Mouse (Mus musculus): Measurements from ENCODE around the gene Atp6v1e1. TPM values are rescaled to one million over a fixed set of nuclear protein-coding genes. Genes with fewer than 3 reads are reported as not detected.

Atp6v1e1 gene
- polyA plus RNA-seq, 1 experiment from 2014 or later: 255 TPM

- DNase-seq (ENCODE audit: low spot score) (no peak), ATAC-seq (peak; percentile 20; the same call in 1 of the 2 replicates)
- H3K27ac ChIP-seq (ENCODE audit: low read depth, low read length): no peak overlapping the region
- no peak overlapping the region for H3K9ac ChIP-seq (ENCODE audit: low read length)
- no peaks in the 10 kb centered on the region for H3K9me3 ChIP-seq (replicated peaks; ENCODE audit: control insufficient read depth, low read length)
- H3K4me2 ChIP-seq (ENCODE audit: low read length): no peak overlapping the region
- peaks cover 2% of the 10 kb centered on the region; the same call in 1 of the 2 replicates for H3K4me1 ChIP-seq (ENCODE audit: control insufficient read depth, insufficient read depth, low read length)
- H3K36me3 ChIP-seq (ENCODE audit: control insufficient read depth, insufficient read depth, low read length): peaks cover 3% of the 10 kb centered on the region; the same call in 1 of the 2 replicates
- 42% methylated on average over 7 of the region's 7 CpGs for whole genome bisulfite sequencing
- no peaks in the 10 kb centered on the region for H3K27me3 ChIP-seq (replicated peaks; ENCODE audit: control insufficient read depth, insufficient read depth, low read length)
- no peak overlapping the region for H3K4me3 ChIP-seq (ENCODE audit: low read depth, low read length)
Observed at GRCm38 (mm10) chr6:120784351-120784750, 38.2 kb downstream of the Atp6v1e1 start.

DNA sequence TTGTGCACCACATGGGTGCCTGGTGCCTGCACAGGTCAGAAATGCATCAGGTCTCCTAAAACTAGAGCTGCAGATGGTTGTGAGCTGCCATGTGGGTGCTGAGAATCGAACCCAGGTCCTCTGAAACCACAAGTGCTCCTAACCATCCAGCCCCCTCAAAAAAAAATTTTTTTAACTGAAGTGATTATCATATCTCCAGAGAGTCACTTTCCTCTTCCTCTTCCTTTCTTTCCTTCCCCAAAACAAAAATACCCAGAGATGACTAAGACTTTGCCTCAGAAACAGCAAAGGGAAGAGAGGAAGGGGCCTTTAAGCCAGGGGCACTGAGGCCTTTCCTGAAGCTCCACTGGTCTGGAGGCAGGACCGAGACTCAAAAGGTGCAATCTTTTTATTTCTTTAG lies 39.6 kb downstream of the Atp6v1e1 start:
- Histone ChIP-seq H3K9me3 (replicated peaks; ENCODE audit: control insufficient read depth, low read length) (no peaks in the 10 kb centered on the region), H3K36me3 (ENCODE audit: control insufficient read depth, insufficient read depth, low read length) (no peaks in the 10 kb centered on the region), H3K9ac (ENCODE audit: low read length) (no peak overlapping the region), H3K27me3 (replicated peaks; ENCODE audit: control insufficient read depth, insufficient read depth, low read length) (no peaks in the 10 kb centered on the region), H3K4me3 (ENCODE audit: low read depth, low read length) (no peak overlapping the region), H3K4me1 (ENCODE audit: control insufficient read depth, insufficient read depth, low read length) (peaks cover 2% of the 10 kb centered on the region; the same call in 1 of the 2 replicates), H3K27ac (ENCODE audit: low read depth, low read length) (no peak overlapping the region), H3K4me2 (ENCODE audit: low read length) (no peak overlapping the region)
- WGBS: 87% methylated on average over 2 of the region's 2 CpGs
- DNase-seq (ENCODE audit: low spot score) (no peak), ATAC-seq (no peak)

- DNase-seq (ENCODE audit: low spot score) (no peak), ATAC-seq (no peak)
- Histone ChIP-seq H3K27ac (ENCODE audit: low read depth, low read length) (no peak overlapping the region), H3K4me2 (ENCODE audit: low read length) (no peak overlapping the region), H3K9ac (ENCODE audit: low read length) (no peak overlapping the region), H3K4me1 (ENCODE audit: control insufficient read depth, insufficient read depth, low read length) (peaks cover 9% of the 10 kb centered on the region), H3K27me3 (replicated peaks; ENCODE audit: control insufficient read depth, insufficient read depth, low read length) (no peaks in the 10 kb centered on the region), H3K4me3 (ENCODE audit: low read depth, low read length) (no peak overlapping the region), H3K9me3 (replicated peaks; ENCODE audit: control insufficient read depth, low read length) (no peaks in the 10 kb centered on the region), H3K36me3 (ENCODE audit: control insufficient read depth, insufficient read depth, low read length) (no peaks in the 10 kb centered on the region)
- WGBS: 66% methylated on average over 3 of the region's 3 CpGs
Observed at GRCm38 (mm10) chr6:120778226-120778625, 44.4 kb downstream of the Atp6v1e1 start.

DNA sequence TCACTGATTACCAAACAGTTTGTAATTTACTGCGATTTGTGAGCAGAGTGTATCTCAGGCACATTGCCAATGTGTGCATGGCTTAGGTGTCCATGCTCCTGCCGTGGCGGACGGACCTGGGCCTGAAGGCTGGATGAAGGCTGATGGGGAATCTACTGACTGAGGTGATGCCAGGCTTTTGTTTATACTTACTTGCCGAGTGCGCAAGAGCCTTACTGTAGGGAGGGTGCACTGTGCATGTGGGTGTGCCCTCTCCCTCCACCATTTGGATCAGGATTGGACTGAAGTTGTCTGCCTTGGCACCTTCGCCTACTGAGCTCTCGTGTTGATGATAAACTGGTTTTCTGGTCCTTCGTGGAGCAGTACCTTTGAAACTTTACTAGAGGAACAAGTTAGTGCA lies 45.1 kb downstream of the Atp6v1e1 start:
- WGBS: 84% methylated on average over 9 of the region's 9 CpGs
- no peaks in the 10 kb centered on the region for H3K9me3 ChIP-seq (replicated peaks; ENCODE audit: control insufficient read depth, low read length)
- no peaks in the 10 kb centered on the region for H3K36me3 ChIP-seq (ENCODE audit: control insufficient read depth, insufficient read depth, low read length)
- no peaks in the 10 kb centered on the region for H3K27me3 ChIP-seq (replicated peaks; ENCODE audit: control insufficient read depth, insufficient read depth, low read length)
- no peak overlapping the region for H3K4me2 ChIP-seq (ENCODE audit: low read length)
- no peak overlapping the region for H3K27ac ChIP-seq (ENCODE audit: low read depth, low read length)
- ATAC-seq (no peak), DNase-seq (ENCODE audit: low spot score) (no peak)
- H3K4me1 ChIP-seq (ENCODE audit: control insufficient read depth, insufficient read depth, low read length): peaks cover 13% of the 10 kb centered on the region
- H3K4me3 ChIP-seq (ENCODE audit: low read depth, low read length): no peak overlapping the region
- H3K9ac ChIP-seq (ENCODE audit: low read length): no peak overlapping the region

DNA sequence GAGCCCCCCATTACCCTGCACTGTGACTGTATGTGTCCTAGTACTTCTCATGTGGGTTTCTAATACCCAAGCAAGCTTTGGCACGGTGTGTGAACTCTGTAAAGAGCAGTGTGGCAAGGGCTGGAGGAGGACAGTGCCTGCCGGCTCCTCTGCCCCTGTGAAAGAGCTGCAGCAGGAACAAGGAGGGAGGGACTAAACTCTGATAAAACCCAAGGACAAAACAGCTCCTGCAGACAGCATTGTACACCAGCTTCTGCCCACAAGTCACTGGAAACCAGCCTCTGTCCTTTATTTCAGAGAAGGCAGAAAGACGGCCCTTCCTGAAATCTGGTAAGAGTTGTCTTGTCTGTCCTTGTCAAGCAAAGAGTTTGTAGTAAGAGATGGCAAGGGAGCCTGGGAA lies 46.3 kb downstream of the Atp6v1e1 start:
- Histone ChIP-seq H3K4me1 (ENCODE audit: control insufficient read depth, insufficient read depth, low read length) (peaks cover 13% of the 10 kb centered on the region), H3K4me2 (ENCODE audit: low read length) (no peak overlapping the region), H3K27ac (ENCODE audit: low read depth, low read length) (no peak overlapping the region), H3K9ac (ENCODE audit: low read length) (no peak overlapping the region), H3K9me3 (replicated peaks; ENCODE audit: control insufficient read depth, low read length) (no peaks in the 10 kb centered on the region), H3K27me3 (replicated peaks; ENCODE audit: control insufficient read depth, insufficient read depth, low read length) (no peaks in the 10 kb centered on the region), H3K36me3 (ENCODE audit: control insufficient read depth, insufficient read depth, low read length) (0 out of 2 replicates have a peak, but pooled peaks cover under 1% of the 10 kb centered on the region), H3K4me3 (ENCODE audit: low read depth, low read length) (no peak overlapping the region)
- ATAC-seq: no peak
- 89% methylated on average over 3 of the region's 3 CpGs for WGBS
- no peak for DNase-seq (ENCODE audit: low spot score)

- Histone ChIP-seq H3K27ac (ENCODE audit: low read depth, low read length) (peak overlapping the region; percentile 80), H3K4me3 (ENCODE audit: low read depth, low read length) (no peak overlapping the region), H3K9ac (ENCODE audit: low read length) (no peak overlapping the region), H3K4me1 (ENCODE audit: control insufficient read depth, insufficient read depth, low read length) (peaks cover 13% of the 10 kb centered on the region), H3K36me3 (ENCODE audit: control insufficient read depth, insufficient read depth, low read length) (peaks cover 6% of the 10 kb centered on the region; the same call in 1 of the 2 replicates), H3K4me2 (ENCODE audit: low read length) (no peak overlapping the region), H3K27me3 (replicated peaks; ENCODE audit: control insufficient read depth, insufficient read depth, low read length) (no peaks in the 10 kb centered on the region), H3K9me3 (replicated peaks; ENCODE audit: control insufficient read depth, low read length) (no peaks in the 10 kb centered on the region)
- ATAC-seq: peak; percentile 52
- peak; percentile 33 for DNase-seq (ENCODE audit: low spot score)
- 56% methylated on average over 6 of the region's 6 CpGs for WGBS
Observed at GRCm38 (mm10) chr6:120773763-120774162, 48.8 kb downstream of the Atp6v1e1 start.

DNA sequence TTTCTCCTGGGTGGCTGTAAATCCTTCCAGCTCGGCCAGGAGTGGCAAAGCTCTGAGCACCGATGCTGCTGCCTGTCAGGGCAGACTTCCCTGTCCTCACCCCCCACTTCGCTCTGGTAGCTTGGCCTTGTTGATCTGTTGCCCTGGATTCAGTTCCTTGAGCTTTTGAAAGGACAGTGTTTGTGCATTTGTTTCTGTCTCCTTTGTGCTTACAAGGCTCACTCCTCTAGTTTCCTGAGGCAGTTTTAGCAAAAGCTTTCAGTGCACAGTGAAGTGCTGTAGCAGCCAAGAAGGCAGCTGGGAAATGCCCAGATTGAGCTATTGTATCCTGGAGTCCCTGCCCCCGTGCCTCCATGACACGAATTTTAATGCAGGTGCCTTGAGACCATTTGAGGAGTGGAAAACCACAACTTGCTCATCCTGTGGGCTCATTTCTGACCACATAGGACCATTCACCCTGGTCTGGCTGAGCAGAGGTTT lies 49.4 kb downstream of the Atp6v1e1 start, which contains the start of gene Slc25a18:
Slc25a18 (plus strand) TSS at position 430 of the 480 bp plus-strand sequence.
- DNase-seq (ENCODE audit: low spot score) (peak; percentile 83), ATAC-seq (peak; percentile 84)
- H3K36me3 ChIP-seq (ENCODE audit: control insufficient read depth, insufficient read depth, low read length): peaks cover 6% of the 10 kb centered on the region; the same call in 1 of the 2 replicates
- WGBS: 6% methylated on average over 5 of the region's 5 CpGs
- peaks cover 13% of the 10 kb centered on the region for H3K4me1 ChIP-seq (ENCODE audit: control insufficient read depth, insufficient read depth, low read length)
- no peak within 1 kb of the TSS for H3K4me2 ChIP-seq (ENCODE audit: low read length)
- peak within 1 kb of the TSS; percentile 80 for H3K27ac ChIP-seq (ENCODE audit: low read depth, low read length)
- H3K9me3 ChIP-seq (replicated peaks; ENCODE audit: control insufficient read depth, low read length): no peaks in the 10 kb centered on the region
- H3K9ac ChIP-seq (ENCODE audit: low read length): 0 out of 2 replicates have a peak within 1 kb of the TSS, but pooled peaks have one; percentile 33
- no peak within 1 kb of the TSS for H3K4me3 ChIP-seq (ENCODE audit: low read depth, low read length)
- no peaks in the 10 kb centered on the region for H3K27me3 ChIP-seq (replicated peaks; ENCODE audit: control insufficient read depth, insufficient read depth, low read length)

DNA sequence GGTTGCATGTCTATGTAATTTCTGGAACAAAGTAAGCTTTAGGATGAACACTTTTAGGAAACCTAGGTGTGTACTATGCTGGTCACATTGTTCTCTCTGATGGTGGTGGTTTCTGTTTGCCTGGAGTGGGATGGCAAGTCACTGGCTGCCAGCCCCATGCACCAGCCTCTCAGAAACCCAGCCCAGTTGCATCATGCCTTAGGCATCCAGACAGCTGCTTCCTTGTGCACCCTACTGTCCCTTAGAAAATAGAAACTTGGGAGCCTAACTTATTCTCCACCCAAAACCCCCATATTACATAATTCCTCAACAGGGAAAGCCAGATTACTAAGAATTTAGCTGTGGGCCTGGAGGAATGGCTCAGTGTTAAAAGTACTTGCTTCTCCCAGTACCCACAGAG lies 50.6 kb downstream of the Atp6v1e1 start:
- DNase-seq (ENCODE audit: low spot score): no peak
- no peaks in the 10 kb centered on the region for H3K27me3 ChIP-seq (replicated peaks; ENCODE audit: control insufficient read depth, insufficient read depth, low read length)
- H3K9me3 ChIP-seq (replicated peaks; ENCODE audit: control insufficient read depth, low read length): no peaks in the 10 kb centered on the region
- H3K4me2 ChIP-seq (ENCODE audit: low read length): no peak overlapping the region
- H3K4me3 ChIP-seq (ENCODE audit: low read depth, low read length): no peak overlapping the region
- no peak for ATAC-seq
- H3K27ac ChIP-seq (ENCODE audit: low read depth, low read length): no peak overlapping the region
- H3K36me3 ChIP-seq (ENCODE audit: control insufficient read depth, insufficient read depth, low read length): peaks cover 10% of the 10 kb centered on the region; the same call in 1 of the 2 replicates
- H3K9ac ChIP-seq (ENCODE audit: low read length): 0 out of 2 replicates have a peak overlapping the region, but pooled peaks have one; percentile 18
- H3K4me1 ChIP-seq (ENCODE audit: control insufficient read depth, insufficient read depth, low read length): peaks cover 13% of the 10 kb centered on the region

DNA sequence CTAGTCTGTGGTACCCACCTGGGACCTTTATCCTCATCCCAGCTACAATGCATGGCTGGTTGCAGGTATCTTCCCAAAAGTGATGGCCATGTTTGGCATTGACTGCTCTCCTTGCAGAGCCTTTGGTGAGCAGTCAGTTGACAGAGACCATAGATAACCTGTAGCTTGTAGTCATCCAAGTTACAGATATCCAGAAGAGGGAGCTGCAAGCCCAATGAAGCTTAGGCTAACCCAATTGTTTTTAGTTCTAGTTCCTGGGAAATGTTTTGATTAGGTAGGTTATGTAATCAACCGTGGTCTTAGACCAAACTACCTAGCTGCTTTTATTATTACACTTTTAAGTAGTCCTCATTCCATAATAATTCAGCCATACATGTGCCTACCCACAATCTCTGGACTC lies 51.2 kb downstream of the Atp6v1e1 start:
- Histone ChIP-seq H3K9ac (ENCODE audit: low read length) (no peak overlapping the region), H3K4me3 (ENCODE audit: low read depth, low read length) (no peak overlapping the region), H3K27me3 (replicated peaks; ENCODE audit: control insufficient read depth, insufficient read depth, low read length) (no peaks in the 10 kb centered on the region), H3K4me1 (ENCODE audit: control insufficient read depth, insufficient read depth, low read length) (peaks cover 13% of the 10 kb centered on the region), H3K36me3 (ENCODE audit: control insufficient read depth, insufficient read depth, low read length) (peaks cover 16% of the 10 kb centered on the region), H3K27ac (ENCODE audit: low read depth, low read length) (no peak overlapping the region), H3K9me3 (replicated peaks; ENCODE audit: control insufficient read depth, low read length) (no peaks in the 10 kb centered on the region), H3K4me2 (ENCODE audit: low read length) (no peak overlapping the region)
- WGBS: 78% methylated on average over 1 of the region's 1 CpGs
- DNase-seq (ENCODE audit: low spot score) (no peak), ATAC-seq (no peak)
